Mouse (Mus musculus) regulatory T cell (primary cell): ENCODE data around the gene Hsf4.
"Not testable (repeated sequence)": the region's sequence is repeated elsewhere in the genome, so short reads cannot be mapped to it uniquely, and the experiment has no call there.

Source experiments
- in situ Hi-C: fragments of 300-600 bp; cut with MboI, MseI; formaldehyde crosslinking; loops from one replicate; pipeline ENCODE4 v1.15.1; 2025; ENCODE audit warnings: high pct_unique_total_duplicates

Hsf4 gene

GRCm38 (mm10) chr8:105269461-105269947, at the start of gene Hsf4:
Gene Hsf4, plus strand, starts transcription at chr8:105269801.
- in situ Hi-C loops = loop anchor here (25.0 kb wide), 1 partner anchor 632 kb away; the partner anchor contains the start of genes Ciao2b and Rrad

DNA sequence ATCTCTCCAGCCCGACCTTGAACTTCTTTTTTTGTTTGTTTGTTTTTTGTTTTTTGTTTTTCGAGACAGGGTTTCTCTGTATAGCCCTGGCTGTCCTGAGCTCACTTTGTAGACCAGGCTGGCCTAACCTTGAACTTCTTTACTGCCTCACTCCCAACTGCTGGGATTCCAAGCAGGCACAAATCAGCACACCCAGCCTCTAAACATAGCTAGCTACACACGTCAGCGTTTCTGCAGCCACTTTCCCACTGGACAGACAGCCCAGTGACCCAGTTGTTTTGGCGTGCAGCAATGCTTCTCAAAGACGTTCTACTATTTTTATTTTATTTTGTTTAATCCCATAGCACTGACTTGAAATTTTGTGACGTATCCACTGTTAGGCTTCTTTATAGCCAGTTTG, 45.8 kb upstream of the Hsf4 start:
- in situ Hi-C loops = no loop called here

- in situ Hi-C loops = no loop called here
These were observed 45.0 kb upstream of the Hsf4 start, which contains the start of gene D230025D16Rik for GRCm38 (mm10) chr8:105224413-105225271. Gene D230025D16Rik, plus strand, starts transcription at chr8:105225145.

DNA sequence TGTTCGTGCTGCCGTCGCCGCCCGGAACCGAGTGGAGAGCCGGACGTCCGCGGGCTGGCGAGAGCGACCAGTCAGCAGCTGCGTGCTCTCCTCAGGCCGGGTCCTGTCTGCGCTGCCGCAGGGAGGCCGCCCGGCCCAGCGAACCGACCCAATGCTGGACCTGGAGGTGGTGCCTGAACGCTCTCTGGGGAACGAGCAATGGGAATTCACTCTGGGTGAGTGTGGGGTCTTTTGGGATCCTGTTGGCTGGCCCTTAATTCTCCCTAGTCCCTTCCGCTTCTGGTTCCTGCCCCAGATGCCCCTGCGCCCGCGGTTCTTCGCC, 44.4 kb upstream of the Hsf4 start:
- in situ Hi-C loops = no loop called here

- in situ Hi-C loops = no loop called here
These were observed 43.7 kb upstream of the Hsf4 start for GRCm38 (mm10) chr8:105225917-105226316.

DNA sequence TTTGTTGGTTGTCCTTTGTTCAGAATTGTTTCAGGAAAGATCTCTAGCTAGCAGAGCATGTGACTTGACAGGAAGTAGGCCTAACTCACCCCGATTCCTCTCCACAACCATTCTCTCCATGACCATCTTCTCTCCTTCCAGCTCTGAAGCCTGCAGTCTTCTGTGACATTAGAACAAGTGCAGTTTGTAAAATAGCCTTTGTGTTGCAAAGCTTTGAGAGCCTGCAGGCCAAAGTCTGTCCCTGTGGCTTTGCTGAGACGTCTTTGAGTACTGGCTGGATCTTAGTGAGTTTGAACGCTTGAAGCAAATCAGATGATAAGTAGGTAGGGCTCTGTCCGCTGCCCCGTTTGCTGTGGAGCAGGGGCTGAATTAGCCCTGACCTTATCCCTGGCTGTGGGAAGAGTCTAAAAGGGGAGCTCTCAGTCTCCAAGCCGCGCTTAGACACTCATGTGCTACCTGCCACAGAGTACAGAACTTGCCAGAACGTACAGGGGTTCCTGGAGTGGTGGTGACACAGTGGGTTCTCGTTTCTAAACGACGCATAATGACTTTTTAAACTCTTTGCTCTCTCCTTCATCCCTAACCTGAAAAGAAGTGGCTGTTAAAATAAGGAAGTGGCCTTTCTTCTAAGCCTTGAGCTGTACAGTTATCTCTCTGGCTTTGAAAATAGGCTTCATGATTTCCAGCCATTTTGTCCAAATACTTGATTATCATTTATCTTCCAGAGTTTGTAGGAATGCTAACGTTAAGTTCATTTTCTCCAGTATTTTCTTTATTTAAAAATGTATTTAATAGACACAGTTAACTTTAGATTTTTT, 37.9 kb upstream of the Hsf4 start:
- in situ Hi-C loops = no loop called here

GRCm38 (mm10) chr8:105232321-105232693, 37.3 kb upstream of the Hsf4 start:
- in situ Hi-C loops = not testable (repeated sequence)

DNA sequence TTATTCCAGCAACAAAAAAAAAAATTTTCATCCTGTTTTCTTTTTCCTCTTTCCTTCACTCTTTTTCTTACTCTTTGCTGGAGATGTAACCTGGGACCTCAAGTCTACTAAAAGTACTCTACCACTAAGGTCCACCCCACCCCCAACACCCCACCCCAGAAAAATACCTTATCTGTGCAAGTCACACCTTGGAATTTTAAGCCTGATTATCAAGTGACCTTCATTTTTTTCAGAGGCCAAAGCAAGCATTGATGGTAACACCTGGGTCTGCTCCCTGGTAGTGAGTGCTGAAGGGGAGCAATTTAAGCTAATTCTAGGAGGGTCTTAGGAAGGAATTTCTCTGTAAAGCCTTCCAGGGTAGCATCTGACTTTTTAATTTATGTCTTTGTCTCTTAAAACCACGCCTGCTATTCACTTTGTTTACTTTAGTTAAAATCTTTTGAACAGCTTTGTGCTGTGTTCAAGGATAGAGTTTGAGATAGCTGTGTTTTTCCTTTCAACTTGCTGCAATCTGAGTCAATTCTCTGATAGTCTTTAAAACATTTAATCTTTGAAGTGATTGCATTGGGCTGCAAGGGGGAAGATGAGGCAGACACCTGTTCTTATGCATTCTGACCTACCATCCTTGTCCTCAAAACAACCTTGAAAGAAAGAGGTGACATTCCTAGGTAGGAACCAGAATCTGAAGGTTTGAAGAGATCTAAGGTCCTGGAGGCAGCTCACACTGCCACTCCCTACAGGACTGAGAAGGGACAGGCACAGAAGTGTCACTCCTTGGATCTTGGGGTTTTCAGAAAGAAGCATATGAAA, 36.3 kb upstream of the Hsf4 start:
- in situ Hi-C loops = no loop called here

GRCm38 (mm10) chr8:105235206-105235605, 34.4 kb upstream of the Hsf4 start:
- in situ Hi-C loops = no loop called here

DNA sequence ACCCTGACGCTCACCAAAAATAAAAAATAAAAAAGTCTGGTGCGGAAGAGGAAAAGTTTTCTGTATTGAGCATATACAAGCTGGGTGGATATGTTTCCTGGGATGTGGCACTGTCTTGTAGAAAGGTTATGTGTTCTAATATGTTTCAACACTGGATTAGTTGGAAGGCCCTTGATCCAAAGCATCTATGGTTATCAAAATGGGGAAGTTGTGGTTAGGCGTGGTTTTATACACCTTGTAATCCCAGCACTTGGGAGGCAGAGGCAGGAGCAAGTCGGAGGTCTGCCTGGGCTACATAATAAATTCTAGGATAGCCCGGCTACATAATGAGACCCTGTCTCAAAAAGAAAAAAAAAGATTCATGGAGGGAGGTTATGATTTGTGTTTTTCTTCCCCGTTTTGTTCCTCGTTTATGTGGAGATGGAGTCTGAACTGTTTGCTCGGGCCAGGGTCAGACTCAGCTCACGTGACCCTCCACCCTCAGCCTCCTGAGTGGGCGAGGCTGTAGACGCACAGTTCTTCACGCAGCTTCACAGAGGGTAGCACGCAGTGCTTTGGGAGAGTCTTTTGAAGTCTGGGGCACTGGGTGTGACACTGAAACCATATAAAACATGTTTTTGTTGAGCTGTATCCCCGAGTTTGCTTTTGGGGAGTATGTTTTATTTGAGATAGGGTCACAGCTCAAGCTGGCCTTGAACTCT, 32.0 kb upstream of the Hsf4 start:
- in situ Hi-C loops = no loop called here

DNA sequence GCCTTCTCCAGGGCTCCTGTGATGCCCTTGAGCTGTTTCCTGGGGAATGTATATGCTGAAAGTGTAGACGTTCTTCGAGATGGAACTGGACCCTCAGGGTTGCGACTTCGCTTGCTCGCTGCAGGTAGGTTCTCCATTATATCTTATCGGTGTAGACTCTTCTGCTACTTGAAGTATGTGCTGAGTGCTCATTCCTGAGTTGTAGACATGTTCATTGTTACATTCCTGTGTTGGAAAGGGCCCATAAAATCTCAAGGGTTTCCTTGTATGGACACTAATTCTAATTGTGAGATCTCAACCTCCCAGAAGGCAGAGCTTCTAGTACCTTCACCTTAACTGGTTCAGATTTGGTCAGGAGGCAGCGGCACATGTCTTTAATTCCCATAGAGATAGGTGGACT, 28.6 kb upstream of the Hsf4 start:
- in situ Hi-C loops = no loop called here

- in situ Hi-C loops = loop anchor here (25.0 kb wide), 1 partner anchor 615 kb away; the partner anchor contains the start of genes Ciao2b and Rrad
These were observed 17.6 kb upstream of the Hsf4 start for GRCm38 (mm10) chr8:105251954-105252353.

DNA sequence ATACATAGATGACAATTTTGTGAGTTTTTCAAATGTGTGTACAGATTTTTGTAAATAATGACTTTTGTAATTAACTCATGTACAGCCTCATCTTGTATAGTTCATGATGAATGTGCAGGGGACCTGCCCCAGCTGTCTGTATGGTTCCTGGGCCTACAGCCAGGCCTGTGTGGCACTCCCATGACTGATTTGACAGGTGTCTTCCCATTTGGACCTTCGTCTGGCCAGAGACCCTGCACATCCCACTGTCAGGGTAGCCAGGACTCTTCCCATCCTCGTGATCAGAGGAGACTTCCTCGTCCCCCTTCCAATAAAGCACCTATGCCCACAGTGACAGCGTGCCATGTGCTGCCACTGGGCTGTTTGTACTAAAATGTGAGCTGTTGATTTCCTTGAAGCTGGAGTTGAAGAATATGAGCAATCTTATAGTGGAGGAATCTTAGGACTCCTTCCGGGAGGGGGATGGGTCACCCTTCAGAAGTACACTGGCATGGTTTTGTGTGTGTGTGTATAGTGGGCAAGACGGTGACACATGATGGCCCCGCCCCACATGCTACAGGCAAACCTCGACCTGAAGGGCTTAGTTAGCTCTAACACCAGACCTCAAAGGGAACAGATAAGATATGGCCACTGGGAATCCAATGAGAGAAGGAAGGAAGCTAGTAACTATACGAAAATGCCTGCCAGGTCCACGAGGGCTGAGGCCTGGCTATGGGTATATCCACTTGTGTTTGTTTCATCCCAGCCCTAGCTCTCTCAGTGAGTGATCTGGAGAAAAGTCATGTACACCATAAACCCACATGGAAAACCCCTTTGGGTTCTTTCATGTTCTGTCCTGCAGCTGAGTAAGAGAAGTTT, 16.7 kb upstream of the Hsf4 start:
- in situ Hi-C loops = loop anchor here (25.0 kb wide), 1 partner anchor 616 kb away; the partner anchor contains the start of genes Ciao2b and Rrad

DNA sequence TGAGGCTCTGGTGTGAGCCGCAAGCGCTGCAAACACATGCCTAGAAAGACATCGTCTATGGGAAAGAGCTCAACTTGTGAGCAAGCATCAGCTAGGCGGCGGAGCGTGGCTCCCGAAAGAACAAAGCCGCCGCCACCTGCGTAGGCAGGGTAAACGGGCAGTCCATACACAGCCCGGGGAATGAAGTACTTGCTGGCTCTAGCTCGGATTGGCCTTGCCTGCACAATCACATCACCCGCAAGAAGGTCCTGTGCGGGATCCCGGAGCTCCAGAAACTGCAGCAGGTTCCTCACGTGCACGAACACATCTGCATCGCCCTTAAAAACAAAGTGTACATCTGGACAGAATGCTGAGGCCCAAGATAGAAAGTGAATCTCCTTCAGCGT, 15.8 kb upstream of the Hsf4 start:
- in situ Hi-C loops = loop anchor here (25.0 kb wide), 1 partner anchor 616 kb away; the partner anchor contains the start of genes Ciao2b and Rrad

GRCm38 (mm10) chr8:105254152-105254965, 15.2 kb upstream of the Hsf4 start:
- in situ Hi-C loops = loop anchor here (25.0 kb wide), 1 partner anchor 617 kb away; the partner anchor contains the start of genes Ciao2b and Rrad

GRCm38 (mm10) chr8:105254966-105255350, 14.6 kb upstream of the Hsf4 start, which contains the start of gene B3gnt9:
Gene B3gnt9, minus strand, starts transcription at chr8:105255153.
- in situ Hi-C loops = loop anchor here (25.0 kb wide), 1 partner anchor 618 kb away; the partner anchor contains the start of genes Ciao2b and Rrad

DNA sequence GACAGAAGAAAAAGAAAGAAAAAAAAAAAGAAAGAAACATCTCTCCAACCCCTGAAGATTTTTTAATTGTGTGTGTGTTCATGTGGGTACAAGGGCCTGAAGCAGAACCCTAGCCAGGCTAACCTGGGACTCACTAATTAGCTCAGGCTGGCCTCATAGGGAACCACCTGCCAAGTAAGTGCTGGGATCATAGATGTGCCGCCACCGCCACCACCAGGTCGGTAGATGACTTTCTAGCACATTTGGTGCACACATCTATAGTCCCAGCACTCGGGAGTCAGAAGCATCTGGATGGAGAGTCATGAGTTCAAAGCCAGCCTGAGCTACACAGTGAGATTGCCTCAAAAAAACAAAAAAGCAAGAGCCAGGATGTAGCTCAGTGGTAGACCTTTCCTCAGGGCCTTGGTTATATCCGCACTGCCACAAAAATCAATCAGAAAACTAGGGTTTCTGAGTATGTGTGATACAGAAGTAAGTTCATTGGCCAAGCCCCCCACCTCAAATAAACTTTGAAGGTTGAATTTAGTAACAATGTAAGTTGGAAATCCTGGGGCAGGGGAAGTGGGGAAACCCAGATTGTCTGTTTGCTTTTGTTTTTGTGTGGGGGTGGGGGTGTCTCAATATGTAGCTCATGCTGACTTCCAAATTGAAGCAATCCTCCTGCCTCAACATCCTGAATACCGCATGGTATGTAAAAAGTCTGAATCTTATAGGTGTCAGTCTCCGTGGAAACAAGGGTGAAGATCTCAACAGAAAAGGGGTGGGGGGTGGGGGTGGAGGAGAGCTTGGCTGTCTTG, 12.1 kb upstream of the Hsf4 start:
- in situ Hi-C loops = loop anchor here (25.0 kb wide), 1 partner anchor 620 kb away; the partner anchor contains the start of genes Ciao2b and Rrad
